Mouse (Mus musculus): ENCODE results near the gene Efcab6. TPM values are rescaled to one million over a fixed set of nuclear protein-coding genes. Genes with fewer than 3 reads are reported as not detected.
A peak's percentile ranks its signal among the peaks of the same experiment; 100 is the strongest.

The Efcab6 gene
- polyA plus RNA-seq, 1 experiment from 2014 or later = 1.3 TPM

- ATAC-seq (ENCODE audit: low read depth) (no peak), DNase-seq (ENCODE audit: low spot score) (no peak)
- H3K27ac ChIP-seq (replicated peaks; ENCODE audit: low read depth, low read length) = no peak overlapping the region
- WGBS = 46% methylated on average over 7 of the region's 7 CpGs
- H3K4me3 ChIP-seq (ENCODE audit: low read depth, low read length) = no peak overlapping the region
- H3K36me3 ChIP-seq (ENCODE audit: control insufficient read depth, insufficient read depth, low read length) = no peaks in the 10 kb centered on the region
- peak overlapping the region; percentile 41 for H3K4me2 ChIP-seq (ENCODE audit: low read depth, low read length)
- no peak overlapping the region for H3K9ac ChIP-seq (ENCODE audit: low read depth, low read length)
- peaks cover 3% of the 10 kb centered on the region for H3K27me3 ChIP-seq (replicated peaks; ENCODE audit: control insufficient read depth, insufficient read depth, low read length)
- no peaks in the 10 kb centered on the region for H3K9me3 ChIP-seq (ENCODE audit: control insufficient read depth, low read length)
- H3K4me1 ChIP-seq (ENCODE audit: control insufficient read depth, insufficient read depth, low read length) = peaks cover 12% of the 10 kb centered on the region
Measured at GRCm38 (mm10) chr15:83998586-83998985, 66.6 kb downstream of the Efcab6 start.

- Histone ChIP-seq H3K27ac (replicated peaks; ENCODE audit: low read depth, low read length) (no peak overlapping the region), H3K27me3 (replicated peaks; ENCODE audit: control insufficient read depth, insufficient read depth, low read length) (peaks cover 3% of the 10 kb centered on the region), H3K9ac (ENCODE audit: low read depth, low read length) (0 out of 2 replicates have a peak overlapping the region, but pooled peaks have one; percentile 25), H3K9me3 (ENCODE audit: control insufficient read depth, low read length) (no peaks in the 10 kb centered on the region), H3K4me2 (ENCODE audit: low read depth, low read length) (peak overlapping the region; percentile 41), H3K4me1 (ENCODE audit: control insufficient read depth, insufficient read depth, low read length) (peaks cover 12% of the 10 kb centered on the region), H3K36me3 (ENCODE audit: control insufficient read depth, insufficient read depth, low read length) (no peaks in the 10 kb centered on the region), H3K4me3 (ENCODE audit: low read depth, low read length) (peak overlapping the region; percentile 13; the same call in 1 of the 2 replicates)
- DNase-seq (ENCODE audit: low spot score) (peak; percentile 81), ATAC-seq (ENCODE audit: low read depth) (peak; percentile 68; the same call in 1 of the 2 replicates)
- WGBS = 4% methylated on average over 19 of the region's 19 CpGs
Measured at GRCm38 (mm10) chr15:83998115-83998514, 67.1 kb downstream of the Efcab6 start.

- ATAC-seq (ENCODE audit: low read depth) (no peak; the same call in 1 of the 2 replicates), DNase-seq (ENCODE audit: low spot score) (peak; percentile 21)
- no peaks in the 10 kb centered on the region for H3K9me3 ChIP-seq (ENCODE audit: control insufficient read depth, low read length)
- H3K27ac ChIP-seq (replicated peaks; ENCODE audit: low read depth, low read length) = no peak overlapping the region
- no peak overlapping the region for H3K9ac ChIP-seq (ENCODE audit: low read depth, low read length)
- H3K27me3 ChIP-seq (replicated peaks; ENCODE audit: control insufficient read depth, insufficient read depth, low read length) = peaks cover 3% of the 10 kb centered on the region
- peaks cover 12% of the 10 kb centered on the region for H3K4me1 ChIP-seq (ENCODE audit: control insufficient read depth, insufficient read depth, low read length)
- no peak overlapping the region for H3K4me3 ChIP-seq (ENCODE audit: low read depth, low read length)
- 12% methylated on average over 4 of the region's 4 CpGs for WGBS
- no peak overlapping the region; the same call in 1 of the 2 replicates for H3K4me2 ChIP-seq (ENCODE audit: low read depth, low read length)
- H3K36me3 ChIP-seq (ENCODE audit: control insufficient read depth, insufficient read depth, low read length) = no peaks in the 10 kb centered on the region
Measured at GRCm38 (mm10) chr15:83997550-83997949, 67.6 kb downstream of the Efcab6 start.

- peak; percentile 29 for DNase-seq (ENCODE audit: low spot score)
Measured at GRCm38 (mm10) chr15:83996864-83997263, 68.3 kb downstream of the Efcab6 start.

GRCm38 (mm10) chr15:83992191-83992590, 73.0 kb downstream of the Efcab6 start:
- WGBS = 84% methylated on average over 15 of the region's 15 CpGs
- no peak for DNase-seq (ENCODE audit: low spot score)

More at GRCm38 (mm10) chr15:83996864-83997263, 68.3 kb downstream of the Efcab6 start:
- no peak overlapping the region for H3K4me3 ChIP-seq (ENCODE audit: low read depth, low read length)
- no peaks in the 10 kb centered on the region for H3K9me3 ChIP-seq (ENCODE audit: control insufficient read depth, low read length)
- H3K4me1 ChIP-seq (ENCODE audit: control insufficient read depth, insufficient read depth, low read length) = peaks cover 12% of the 10 kb centered on the region
- peaks cover 3% of the 10 kb centered on the region for H3K27me3 ChIP-seq (replicated peaks; ENCODE audit: control insufficient read depth, insufficient read depth, low read length)
- 41% methylated on average over 7 of the region's 7 CpGs for WGBS
- no peak overlapping the region for H3K4me2 ChIP-seq (ENCODE audit: low read depth, low read length)
- H3K9ac ChIP-seq (ENCODE audit: low read depth, low read length) = no peak overlapping the region
- no peak for ATAC-seq (ENCODE audit: low read depth)
- H3K27ac ChIP-seq (replicated peaks; ENCODE audit: low read depth, low read length) = no peak overlapping the region
- no peaks in the 10 kb centered on the region for H3K36me3 ChIP-seq (ENCODE audit: control insufficient read depth, insufficient read depth, low read length)

GRCm38 (mm10) chr15:83991461-83991860, 73.7 kb downstream of the Efcab6 start:
- Histone ChIP-seq H3K27ac (replicated peaks; ENCODE audit: low read depth, low read length) (no peak overlapping the region), H3K36me3 (ENCODE audit: control insufficient read depth, insufficient read depth, low read length) (no peaks in the 10 kb centered on the region), H3K4me1 (ENCODE audit: control insufficient read depth, insufficient read depth, low read length) (peaks cover 7% of the 10 kb centered on the region), H3K9ac (ENCODE audit: low read depth, low read length) (no peak overlapping the region), H3K4me2 (ENCODE audit: low read depth, low read length) (no peak overlapping the region), H3K27me3 (replicated peaks; ENCODE audit: control insufficient read depth, insufficient read depth, low read length) (peaks cover 14% of the 10 kb centered on the region; the same call in 1 of the 2 replicates), H3K9me3 (ENCODE audit: control insufficient read depth, low read length) (no peaks in the 10 kb centered on the region), H3K4me3 (ENCODE audit: low read depth, low read length) (no peak overlapping the region)
- ATAC-seq (ENCODE audit: low read depth) (peak; percentile 55; the same call in 1 of the 2 replicates), DNase-seq (ENCODE audit: low spot score) (peak; percentile 55)
- 11% methylated on average over 3 of the region's 3 CpGs for WGBS

More at GRCm38 (mm10) chr15:83992191-83992590, 73.0 kb downstream of the Efcab6 start:
- Histone ChIP-seq H3K9ac (ENCODE audit: low read depth, low read length) (no peak overlapping the region), H3K4me3 (ENCODE audit: low read depth, low read length) (no peak overlapping the region), H3K27me3 (replicated peaks; ENCODE audit: control insufficient read depth, insufficient read depth, low read length) (peaks cover 15% of the 10 kb centered on the region; the same call in 1 of the 2 replicates), H3K4me1 (ENCODE audit: control insufficient read depth, insufficient read depth, low read length) (peaks cover 7% of the 10 kb centered on the region), H3K9me3 (ENCODE audit: control insufficient read depth, low read length) (no peaks in the 10 kb centered on the region), H3K27ac (replicated peaks; ENCODE audit: low read depth, low read length) (no peak overlapping the region), H3K36me3 (ENCODE audit: control insufficient read depth, insufficient read depth, low read length) (no peaks in the 10 kb centered on the region), H3K4me2 (ENCODE audit: low read depth, low read length) (no peak overlapping the region)
- no peak for ATAC-seq (ENCODE audit: low read depth)

- ATAC-seq (ENCODE audit: low read depth) (no peak), DNase-seq (ENCODE audit: low spot score) (no peak)
- Histone ChIP-seq H3K4me1 (ENCODE audit: control insufficient read depth, insufficient read depth, low read length) (peaks cover 7% of the 10 kb centered on the region), H3K4me3 (ENCODE audit: low read depth, low read length) (no peak overlapping the region), H3K27ac (replicated peaks; ENCODE audit: low read depth, low read length) (no peak overlapping the region), H3K4me2 (ENCODE audit: low read depth, low read length) (no peak overlapping the region), H3K9me3 (ENCODE audit: control insufficient read depth, low read length) (no peaks in the 10 kb centered on the region), H3K9ac (ENCODE audit: low read depth, low read length) (no peak overlapping the region), H3K36me3 (ENCODE audit: control insufficient read depth, insufficient read depth, low read length) (no peaks in the 10 kb centered on the region), H3K27me3 (replicated peaks; ENCODE audit: control insufficient read depth, insufficient read depth, low read length) (0 out of 2 replicates have a peak, but pooled peaks cover 12% of the 10 kb centered on the region)
- 83% methylated on average over 5 of the region's 5 CpGs for WGBS
Measured at GRCm38 (mm10) chr15:83989241-83989640, 75.9 kb downstream of the Efcab6 start.

- ATAC-seq (ENCODE audit: low read depth) (no peak; the same call in 1 of the 2 replicates), DNase-seq (ENCODE audit: low spot score) (no peak)
- H3K9ac ChIP-seq (ENCODE audit: low read depth, low read length) = no peak overlapping the region
- no peaks in the 10 kb centered on the region for H3K9me3 ChIP-seq (ENCODE audit: control insufficient read depth, low read length)
- WGBS = 22% methylated on average over 7 of the region's 7 CpGs
- no peak overlapping the region for H3K4me3 ChIP-seq (ENCODE audit: low read depth, low read length)
- peaks cover 7% of the 10 kb centered on the region for H3K4me1 ChIP-seq (ENCODE audit: control insufficient read depth, insufficient read depth, low read length)
- 0 out of 2 replicates have a peak, but pooled peaks cover 12% of the 10 kb centered on the region for H3K27me3 ChIP-seq (replicated peaks; ENCODE audit: control insufficient read depth, insufficient read depth, low read length)
- H3K27ac ChIP-seq (replicated peaks; ENCODE audit: low read depth, low read length) = no peak overlapping the region
- H3K4me2 ChIP-seq (ENCODE audit: low read depth, low read length) = no peak overlapping the region
- H3K36me3 ChIP-seq (ENCODE audit: control insufficient read depth, insufficient read depth, low read length) = no peaks in the 10 kb centered on the region
Measured at GRCm38 (mm10) chr15:83988087-83988486, 77.1 kb downstream of the Efcab6 start.
